Mouse (Mus musculus): ENCODE measurements around the gene Synj2.

- TF ChIP-seq CTCF (IDR thresholded peaks at IDR 0.05), result no peak
- TF ChIP-seq POLR2A (IDR thresholded peaks at IDR 0.05; ENCODE audit: insufficient read depth, low read depth, low read length), result no peak
- TF ChIP-seq EP300 (IDR thresholded peaks at IDR 0.05; ENCODE audit: insufficient read depth, low read depth, low read length), result no peak
Observed at GRCm38 (mm10) chr17:6069866-6070265, 128.8 kb downstream of the Synj2 start.

Data from heart, adult 2 months (tissue).